Mouse (Mus musculus): ENCODE measurements around the gene Scml4. TPM values are rescaled to one million over a fixed set of nuclear protein-coding genes. Genes with fewer than 3 reads are reported as not detected.

Gene Scml4
- polyA plus RNA-seq, 1 experiment, result not detected

DNA sequence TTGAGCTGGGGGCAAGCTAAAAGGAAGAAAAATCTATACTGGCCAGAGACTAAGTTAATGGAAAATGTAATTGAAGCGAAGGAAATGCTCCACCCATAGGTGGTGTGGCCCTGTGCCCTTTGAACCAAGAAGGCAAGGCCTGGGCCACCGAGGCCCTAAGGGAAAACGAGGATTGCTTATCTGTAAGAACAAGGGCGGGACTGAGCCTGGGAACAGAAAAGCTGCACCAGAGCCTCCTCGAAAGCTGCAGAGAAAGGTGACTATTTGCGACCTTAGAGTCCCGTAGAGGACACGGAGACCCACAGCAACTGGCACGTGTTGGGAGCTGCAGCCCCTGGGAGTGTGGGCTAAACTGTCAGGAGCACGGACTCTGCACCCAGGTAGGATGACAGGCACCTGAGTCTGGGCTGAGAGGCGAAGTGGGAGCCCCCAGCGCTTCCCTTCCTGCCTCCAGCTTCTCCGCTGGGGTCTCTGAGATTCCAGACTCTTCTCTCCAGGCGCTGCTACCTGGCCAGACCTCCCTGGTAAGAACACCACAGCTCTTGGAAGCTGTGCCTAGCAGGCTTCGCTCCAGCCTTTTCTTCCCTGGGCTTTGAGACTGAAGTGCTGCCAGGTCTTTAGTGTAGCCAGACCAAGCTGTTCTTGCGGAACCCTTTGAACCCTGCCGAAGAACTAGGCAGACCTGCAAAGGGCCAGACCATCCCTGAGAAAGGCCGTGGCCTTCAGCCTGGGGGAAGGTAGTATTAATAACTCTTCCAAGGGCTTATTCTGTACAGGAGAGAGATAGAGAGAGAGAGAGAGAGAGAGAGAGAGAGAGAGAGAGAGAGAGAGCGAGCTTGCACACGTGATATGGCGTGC lies 80.3 kb downstream of the Scml4 start:
- TF ChIP-seq POLR2A (IDR thresholded peaks at IDR 0.05; ENCODE audit: borderline replicate concordance, low read depth, low read length), result no peak
- TF ChIP-seq CTCF (IDR thresholded peaks at IDR 0.05; ENCODE audit: low read depth, low read length), result no peak
- H3K4me3 ChIP-seq (ENCODE audit: insufficient read depth, low read length), result no peak overlapping the region
- no peak overlapping the region for H3K27ac ChIP-seq (ENCODE audit: insufficient read depth, low read depth, low read length)
- no peaks in the 10 kb centered on the region for H3K4me1 ChIP-seq (ENCODE audit: control insufficient read depth, insufficient read depth, low read length)

DNA sequence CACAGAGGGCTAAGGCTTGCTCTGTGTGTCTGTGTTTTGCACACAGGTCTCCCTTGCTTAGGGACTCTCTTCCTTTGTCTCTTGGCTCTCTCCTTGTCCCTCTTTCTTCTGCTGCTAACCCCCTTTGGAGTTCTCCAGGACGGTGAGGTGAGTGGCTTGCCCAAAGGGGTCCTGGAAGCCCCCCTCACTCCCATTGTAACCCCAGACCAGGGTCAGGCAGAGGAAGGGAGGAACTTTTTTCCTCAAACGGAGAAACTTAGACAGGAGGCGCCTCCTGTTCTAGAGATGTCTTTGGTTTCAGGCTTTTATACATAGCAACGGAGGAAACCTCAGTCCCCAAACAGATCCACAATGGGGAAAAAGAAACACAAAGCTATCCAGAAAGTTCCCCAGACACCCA lies 81.1 kb downstream of the Scml4 start:
- Histone ChIP-seq H3K4me3 (ENCODE audit: insufficient read depth, low read length) (no peak overlapping the region), H3K27ac (ENCODE audit: insufficient read depth, low read depth, low read length) (no peak overlapping the region), H3K4me1 (ENCODE audit: control insufficient read depth, insufficient read depth, low read length) (no peaks in the 10 kb centered on the region)
- TF ChIP-seq POLR2A (IDR thresholded peaks at IDR 0.05; ENCODE audit: borderline replicate concordance, low read depth, low read length) (no peak), CTCF (IDR thresholded peaks at IDR 0.05; ENCODE audit: low read depth, low read length) (no peak)

DNA sequence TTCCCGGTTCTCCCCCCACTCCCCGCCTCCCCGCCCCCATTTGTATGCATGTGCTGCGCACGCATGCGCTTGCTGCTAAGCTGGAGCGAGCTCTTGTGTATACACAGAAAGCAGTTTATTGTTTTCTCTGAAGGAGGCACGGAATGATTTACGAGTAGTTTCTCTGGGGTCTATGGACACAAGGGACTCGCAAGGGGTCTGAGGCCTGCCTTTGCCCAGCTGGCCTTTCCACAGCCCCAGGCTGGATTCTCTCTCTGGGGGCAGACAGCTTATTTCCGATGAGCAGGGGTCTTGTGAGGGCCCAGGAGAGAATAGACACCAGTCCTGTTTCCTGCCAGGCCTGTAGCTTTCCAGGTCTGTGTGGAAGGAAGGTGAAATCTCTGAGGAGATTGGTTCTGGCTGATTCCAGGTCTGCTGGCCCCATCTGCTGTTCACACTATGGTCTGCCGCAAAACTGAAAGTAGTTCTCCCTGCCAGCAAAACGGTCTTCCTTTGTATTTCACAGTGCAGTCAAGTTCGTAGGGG lies 81.6 kb downstream of the Scml4 start:
- TF ChIP-seq POLR2A (IDR thresholded peaks at IDR 0.05; ENCODE audit: borderline replicate concordance, low read depth, low read length) (no peak), CTCF (IDR thresholded peaks at IDR 0.05; ENCODE audit: low read depth, low read length) (no peak)
- Histone ChIP-seq H3K4me1 (ENCODE audit: control insufficient read depth, insufficient read depth, low read length) (no peaks in the 10 kb centered on the region), H3K27ac (ENCODE audit: insufficient read depth, low read depth, low read length) (no peak overlapping the region), H3K4me3 (ENCODE audit: insufficient read depth, low read length) (no peak overlapping the region)

DNA sequence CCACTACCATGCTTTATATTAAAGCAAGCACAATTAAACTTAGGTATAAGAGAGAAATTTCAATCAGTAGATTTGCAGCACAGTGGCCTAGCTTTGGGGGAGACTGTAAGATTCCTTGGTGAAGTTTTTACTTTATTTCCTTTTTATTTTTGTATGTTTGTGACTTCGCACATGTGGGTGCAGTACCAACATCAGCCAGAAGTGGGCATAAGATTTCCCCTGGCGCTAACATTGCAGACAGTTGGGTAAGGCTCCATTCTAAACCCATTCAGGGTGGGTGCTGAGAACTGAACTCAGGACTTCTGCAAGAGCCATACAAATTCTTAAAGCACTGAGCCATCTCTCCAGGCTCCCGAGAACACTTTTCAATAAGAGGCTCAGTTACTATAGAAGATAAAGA lies 82.1 kb downstream of the Scml4 start:
- no peak for TF ChIP-seq CTCF (IDR thresholded peaks at IDR 0.05; ENCODE audit: low read depth, low read length)
- no peak for TF ChIP-seq POLR2A (IDR thresholded peaks at IDR 0.05; ENCODE audit: borderline replicate concordance, low read depth, low read length)
- Histone ChIP-seq H3K4me3 (ENCODE audit: insufficient read depth, low read length) (no peak overlapping the region), H3K4me1 (ENCODE audit: control insufficient read depth, insufficient read depth, low read length) (no peaks in the 10 kb centered on the region), H3K27ac (ENCODE audit: insufficient read depth, low read depth, low read length) (no peak overlapping the region)

DNA sequence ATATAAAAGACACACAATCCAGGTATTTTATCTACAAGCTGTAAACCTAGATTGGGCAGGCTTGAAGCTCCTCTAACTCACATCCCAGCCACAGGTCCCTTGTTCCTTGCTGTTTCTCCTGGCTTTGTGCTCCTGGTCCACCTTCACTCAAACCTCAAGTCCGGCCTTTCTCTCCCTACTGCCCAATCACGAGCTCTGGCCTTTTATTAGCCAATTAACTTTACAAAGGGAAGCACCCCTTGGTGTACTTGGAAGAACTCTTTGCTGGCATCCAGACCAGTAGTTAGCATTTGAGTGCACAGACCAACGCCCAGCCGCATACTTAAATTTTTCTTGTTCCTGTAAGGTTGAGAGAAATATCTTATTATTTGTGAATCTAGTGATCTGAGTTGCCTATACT lies 85.1 kb downstream of the Scml4 start:
- no peaks in the 10 kb centered on the region for H3K4me1 ChIP-seq (ENCODE audit: control insufficient read depth, insufficient read depth, low read length)
- no peak overlapping the region for H3K4me3 ChIP-seq (ENCODE audit: insufficient read depth, low read length)
- TF ChIP-seq CTCF (IDR thresholded peaks at IDR 0.05; ENCODE audit: low read depth, low read length), result no peak
- no peak for TF ChIP-seq POLR2A (IDR thresholded peaks at IDR 0.05; ENCODE audit: borderline replicate concordance, low read depth, low read length)
- H3K27ac ChIP-seq (ENCODE audit: insufficient read depth, low read depth, low read length), result no peak overlapping the region

DNA sequence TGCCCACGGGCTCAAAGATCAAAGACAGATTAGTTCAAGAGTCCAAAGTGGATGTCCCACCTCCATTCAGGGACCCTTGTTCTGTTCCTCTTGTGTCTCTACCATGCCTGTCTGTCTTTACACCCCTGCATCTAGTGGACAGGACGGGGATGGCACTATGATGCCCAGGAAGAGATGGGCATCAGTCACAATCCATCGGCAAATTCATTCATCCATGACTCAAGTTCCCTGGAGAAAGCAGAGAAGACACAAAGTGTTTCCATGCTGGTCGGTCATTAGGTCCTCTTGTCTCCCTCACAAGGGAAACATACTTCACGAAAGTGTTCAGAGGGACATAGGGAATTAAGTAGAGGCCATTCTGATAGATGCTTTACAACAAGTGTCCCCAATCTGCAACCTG lies 87.2 kb downstream of the Scml4 start:
- no peaks in the 10 kb centered on the region for H3K4me1 ChIP-seq (ENCODE audit: control insufficient read depth, insufficient read depth, low read length)
- no peak for TF ChIP-seq CTCF (IDR thresholded peaks at IDR 0.05; ENCODE audit: low read depth, low read length)
- TF ChIP-seq POLR2A (IDR thresholded peaks at IDR 0.05; ENCODE audit: borderline replicate concordance, low read depth, low read length), result no peak
- no peak overlapping the region for H3K27ac ChIP-seq (ENCODE audit: insufficient read depth, low read depth, low read length)
- no peak overlapping the region for H3K4me3 ChIP-seq (ENCODE audit: insufficient read depth, low read length)

DNA sequence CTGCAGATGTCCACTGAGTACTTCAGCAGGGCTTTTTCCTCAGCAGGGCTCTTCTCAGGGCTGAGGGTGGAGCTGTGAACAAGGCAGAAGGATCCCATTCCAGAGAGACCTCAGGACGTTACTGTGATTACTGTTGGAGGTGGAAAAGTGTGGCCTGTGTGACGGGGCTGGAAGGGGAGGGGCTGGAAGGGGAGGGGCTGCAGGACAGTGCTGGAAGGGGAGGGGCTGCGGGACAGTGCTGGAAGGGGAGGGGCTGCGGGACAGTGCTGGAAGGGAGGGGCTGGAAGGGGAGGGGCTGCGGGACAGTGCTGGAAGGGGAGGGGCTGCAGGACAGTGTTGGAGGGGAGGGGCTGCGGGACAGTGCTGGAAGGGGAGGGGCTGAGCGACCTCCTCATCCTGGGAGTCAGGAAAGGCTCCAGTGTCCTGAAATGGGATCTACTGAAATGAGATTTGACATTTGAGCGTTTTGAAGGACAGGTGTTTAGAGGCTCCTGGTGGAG lies 90.1 kb downstream of the Scml4 start:
- Histone ChIP-seq H3K4me1 (ENCODE audit: control insufficient read depth, insufficient read depth, low read length) (no peaks in the 10 kb centered on the region), H3K4me3 (ENCODE audit: insufficient read depth, low read length) (no peak overlapping the region), H3K27ac (ENCODE audit: insufficient read depth, low read depth, low read length) (no peak overlapping the region)
- TF ChIP-seq CTCF (IDR thresholded peaks at IDR 0.05; ENCODE audit: low read depth, low read length) (no peak), POLR2A (IDR thresholded peaks at IDR 0.05; ENCODE audit: borderline replicate concordance, low read depth, low read length) (no peak)

DNA sequence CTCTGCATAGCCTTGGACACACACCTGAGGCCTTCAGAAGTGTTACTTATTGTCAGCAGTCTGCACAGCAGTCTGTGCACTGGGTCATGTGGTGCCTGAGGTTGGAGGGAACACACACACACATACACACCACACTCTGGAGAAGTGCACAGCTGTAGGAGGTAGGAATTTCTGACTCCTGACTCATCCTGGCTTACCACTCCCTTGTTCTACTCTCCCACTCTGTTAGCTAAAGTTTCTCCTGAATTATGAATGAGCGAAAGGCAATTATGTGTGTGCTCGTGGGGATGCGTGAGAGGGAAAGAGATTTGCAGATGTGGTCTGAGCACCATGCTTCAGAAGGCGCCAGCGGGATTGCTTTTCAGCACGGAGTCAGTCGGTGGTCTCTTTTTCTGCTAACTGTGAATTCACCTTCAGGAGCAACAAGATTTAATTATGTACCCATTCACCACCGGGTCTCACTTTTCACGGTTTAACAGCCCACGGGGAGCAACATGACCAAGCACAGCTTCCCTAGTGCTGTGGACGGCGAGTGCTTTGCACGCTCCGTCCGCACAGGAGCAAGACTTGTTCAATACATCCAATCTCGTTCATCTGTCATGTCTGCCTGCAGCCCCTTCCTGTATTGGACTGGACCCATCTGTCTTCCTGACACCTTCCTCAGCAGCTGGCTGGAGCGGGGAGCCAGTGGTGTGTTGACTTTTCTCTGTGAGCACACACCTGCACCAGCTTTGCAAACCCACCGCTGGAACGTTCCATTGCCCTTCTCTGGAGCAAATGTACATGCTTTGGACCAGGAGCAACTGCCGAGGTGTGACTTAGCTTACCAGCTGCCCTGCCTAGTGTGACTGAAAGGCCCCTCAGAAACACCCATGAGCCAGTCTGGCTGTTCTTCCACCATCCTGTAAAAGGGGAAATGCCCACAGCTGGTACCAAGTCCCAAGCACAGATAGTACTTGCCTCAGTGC lies 91.2 kb downstream of the Scml4 start:
- H3K4me1 ChIP-seq (ENCODE audit: control insufficient read depth, insufficient read depth, low read length), result no peaks in the 10 kb centered on the region
- TF ChIP-seq POLR2A (IDR thresholded peaks at IDR 0.05; ENCODE audit: borderline replicate concordance, low read depth, low read length) (no peak), CTCF (IDR thresholded peaks at IDR 0.05; ENCODE audit: low read depth, low read length) (no peak)
- no peak overlapping the region for H3K4me3 ChIP-seq (ENCODE audit: insufficient read depth, low read length)
- no peak overlapping the region for H3K27ac ChIP-seq (ENCODE audit: insufficient read depth, low read depth, low read length)

DNA sequence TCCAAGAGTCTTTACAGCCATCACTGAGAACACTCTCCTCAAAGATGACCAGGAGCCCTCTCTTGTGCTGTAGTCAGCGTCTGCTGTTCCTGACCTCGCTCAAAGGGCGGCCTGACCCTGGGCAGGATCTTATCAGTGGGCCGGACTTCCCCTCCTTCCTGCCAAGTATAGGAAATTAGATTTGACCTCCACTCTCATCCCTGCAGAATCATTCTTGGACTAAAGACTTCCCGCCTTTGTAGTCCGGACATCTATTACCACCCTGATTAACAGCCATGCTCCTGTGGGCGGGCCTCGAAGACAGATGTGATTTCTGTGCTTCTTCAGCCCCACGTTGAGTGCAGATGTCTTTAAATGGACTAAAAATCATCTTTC lies 91.9 kb downstream of the Scml4 start:
- no peaks in the 10 kb centered on the region for H3K4me1 ChIP-seq (ENCODE audit: control insufficient read depth, insufficient read depth, low read length)
- TF ChIP-seq CTCF (IDR thresholded peaks at IDR 0.05; ENCODE audit: low read depth, low read length), result no peak
- TF ChIP-seq POLR2A (IDR thresholded peaks at IDR 0.05; ENCODE audit: borderline replicate concordance, low read depth, low read length), result no peak
- no peak overlapping the region for H3K27ac ChIP-seq (ENCODE audit: insufficient read depth, low read depth, low read length)
- H3K4me3 ChIP-seq (ENCODE audit: insufficient read depth, low read length), result no peak overlapping the region
